ENCODE assay signal across 16 mouse cellular contexts in the genomic region with DNA sequence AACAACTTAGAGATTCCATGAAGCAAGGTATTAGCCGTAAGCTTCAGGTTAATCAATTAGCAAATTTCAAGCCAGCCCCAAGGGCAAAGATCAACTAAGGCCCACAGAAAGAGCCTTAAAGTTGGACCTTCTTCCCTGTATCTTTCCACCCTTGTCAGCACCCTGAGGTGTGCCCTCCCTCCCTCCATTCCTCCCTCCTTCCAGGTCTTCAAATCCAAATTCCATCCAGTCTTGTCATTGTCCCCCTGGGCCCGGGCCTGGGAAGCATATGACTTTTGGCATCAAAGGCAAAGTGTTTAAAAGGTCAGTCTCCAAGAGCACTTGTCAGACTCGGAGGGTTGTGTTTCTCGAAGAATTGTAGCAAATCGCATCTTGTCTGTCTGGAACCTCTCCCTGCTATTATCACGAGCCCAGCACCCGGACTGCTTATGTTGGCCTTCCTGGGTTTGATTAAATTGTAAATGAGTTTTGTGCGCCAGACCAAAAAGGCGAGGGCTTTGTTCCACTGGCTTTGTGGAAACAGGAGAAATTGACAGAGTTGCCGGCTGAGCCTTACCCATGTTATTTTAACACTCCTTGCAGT. TPM values are rescaled to one million over a fixed set of nuclear protein-coding genes. Genes with fewer than 3 reads are reported as not detected.
A peak's percentile ranks its signal among the peaks of the same experiment; 100 is the strongest.
DNase-seq lines count a peak whose midpoint lies in the region; ATAC-seq and TF ChIP-seq lines count a peak whose summit lies in the region.
"Had no signal": no experiment of that assay in that cellular context is flagged by ENCODE, and none has a peak within 500 bp of the region (broad histone marks: within the 10 kb centered on the region; RNA-seq: fewer than 3 reads in every experiment).

No protein-coding gene starts in this region.

- peaks cover 20% of the 10 kb centered on the region; the same call in 1 of the 2 replicates for H3K4me1 ChIP-seq in kidney, adult 2 months (ENCODE audit: control insufficient read depth, insufficient read depth, low read length)
- H3K4me1 ChIP-seq in brown adipose tissue, adult 24 weeks (ENCODE audit: control insufficient read depth, insufficient read depth, insufficient read length, low read length), result peaks cover 7% of the 10 kb centered on the region; the same call in 1 of the 2 replicates
- H3K4me1 ChIP-seq in kidney, embryonic 16.5 days (ENCODE audit: insufficient read depth, low read length), result peaks cover 12% of the 10 kb centered on the region

- peak; percentile 94 for DNase-seq in heart, adult 11 months
- DNase-seq in heart, postnatal 25 days (ENCODE audit: low spot score), result no peak
- peak; percentile 88 for DNase-seq in kidney, adult 2 months
- no peak for DNase-seq in kidney, postnatal 10 days
- no peak for DNase-seq in layer of hippocampus, postnatal 10 days (ENCODE audit: low spot score in 2 of 2)
- DNase-seq: cerebellum, postnatal 14 days; layer of hippocampus, adult 9-11 months; liver, embryonic 13.5 days; lung, postnatal 14 days; thymus, postnatal 36 days had no signal

- TF ChIP-seq CTCF in kidney, adult 2 months (conservative IDR thresholded peaks at IDR 0.05; ENCODE audit: insufficient read depth, insufficient read length, low read depth, low read length), result no peak

- TF ChIP-seq POLR2A in kidney, adult 2 months (IDR thresholded peaks at IDR 0.05; ENCODE audit: low read depth, low read length), result no peak

- WGBS in kidney, adult 2 months, result 54% methylated on average over 10 of the region's 10 CpGs
- WGBS in kidney, embryonic 16.5 days, result 53% methylated on average over 10 of the region's 10 CpGs

- H3K27me3 ChIP-seq in kidney, adult 2 months (replicated peaks; ENCODE audit: control insufficient read depth, insufficient read depth, low read length), result no peaks in the 10 kb centered on the region
- H3K27me3 ChIP-seq in kidney, embryonic 16.5 days (ENCODE audit: insufficient read depth, low read length), result no peaks in the 10 kb centered on the region
- H3K27me3 ChIP-seq: liver, embryonic 13.5 days had no signal

- peak overlapping the region; percentile 97 for H3K27ac ChIP-seq in kidney, adult 2 months (ENCODE audit: insufficient read depth, low read depth, low read length)
- peak overlapping the region; percentile 48 for H3K27ac ChIP-seq in brown adipose tissue, adult 24 weeks (replicated peaks; ENCODE audit: low read depth, low read length)
- H3K27ac ChIP-seq in kidney, embryonic 16.5 days (ENCODE audit: low read length), result peak overlapping the region; percentile 54
- H3K27ac ChIP-seq: embryonic facial prominence, embryonic 10.5 days; liver, embryonic 13.5 days had no signal

- H3K9ac ChIP-seq in kidney, embryonic 16.5 days (replicated peaks; ENCODE audit: low read length), result no peak overlapping the region
- H3K9ac ChIP-seq: liver, embryonic 13.5 days had no signal

- peaks cover 5% of the 10 kb centered on the region; the same call in 1 of the 2 replicates for H3K36me3 ChIP-seq in kidney, adult 2 months (ENCODE audit: control insufficient read depth, insufficient read depth, low read length)
- peaks cover 34% of the 10 kb centered on the region for H3K36me3 ChIP-seq in kidney, embryonic 16.5 days (ENCODE audit: insufficient read depth, low read length)

- no peak overlapping the region for H3K4me2 ChIP-seq in kidney, embryonic 16.5 days (replicated peaks; ENCODE audit: low read depth, low read length)
- H3K4me2 ChIP-seq: liver, embryonic 13.5 days had no signal

- ATAC-seq in kidney, embryonic 16.5 days (ENCODE audit: low FRiP score, low TSS enrichment), result 0 out of 2 replicates have a peak, but pooled peaks have one; percentile 2
- ATAC-seq in megakaryocyte, adult 5-6 weeks (ENCODE audit: poor library complexity, severe bottlenecking), result no peak
- ATAC-seq: inflammation-experienced regulatory T-cells, adult 6 months had no signal

- H3K4me3 ChIP-seq in kidney, adult 2 months (ENCODE audit: insufficient read depth, low read depth, low read length), result no peak overlapping the region
- H3K4me3 ChIP-seq in brown adipose tissue, adult 24 weeks (ENCODE audit: insufficient read depth, low read depth, low read length), result no peak overlapping the region
- no peak overlapping the region for H3K4me3 ChIP-seq in kidney, embryonic 16.5 days (ENCODE audit: low read length)
- H3K4me3 ChIP-seq: embryonic facial prominence, embryonic 10.5 days; liver, embryonic 13.5 days had no signal

- intact Hi-C loops in heart, postnatal 25 days (cut with DNase I), result loop anchor here (5.0 kb wide), 1 partner anchor 39 kb away; no protein-coding TSS in a partner anchor

- H3K9me3 ChIP-seq in kidney, embryonic 16.5 days (ENCODE audit: low read length), result 0 out of 2 replicates have a peak, but pooled peaks cover 3% of the 10 kb centered on the region
- H3K9me3 ChIP-seq: liver, embryonic 13.5 days had no signal

RNA-seq across cellular contexts. Expression of a gene that starts 55.3 kb away (rescaled TPM):
- 1 to 10 TPM in 1 of 2 experiments, under 1 TPM in 1; 0.92 to 1.8 TPM for total RNA-seq in heart, postnatal 25 days (2021)
- polyA plus RNA-seq in kidney, adult 2 months (2012; rRNA removed), result 0.94 and 1.1 TPM in 2 replicates
- polyA plus RNA-seq in brown adipose tissue, adult 24 weeks (2012; ENCODE audit: insufficient read depth, insufficient read length, missing spikeins), result 1.4 and 3.2 TPM in 2 replicates
- polyA plus RNA-seq in kidney, embryonic 16.5 days (2015; fragmentation: Nextera tagmentation; extraction: Ambion mirVana), result 2.2 and 2.3 TPM in 2 replicates
- 0.33 and 1.1 TPM in 2 replicates for total RNA-seq in megakaryocyte, adult 5-6 weeks (2015)
- total RNA-seq in megakaryocyte, adult 5-6 weeks (2017), result 0.37 TPM in 2 replicates
- 1 to 10 TPM; 4.3 to 5.5 TPM for total RNA-seq in layer of hippocampus, postnatal 10 days (2021)
- total RNA-seq: monocyte, adult 5-6 weeks had no signal
- polyA plus RNA-seq: inflammation-experienced regulatory T-cells, adult 6 months had no signal

Comparison
In these comparisons a context has a peak if more than half of its experiments do, and no peak if none do; other contexts are left out.
1. DNase-seq: peak in heart, adult 11 months (single experiment) and kidney, adult 2 months (single experiment); none in heart, postnatal 25 days (single experiment), kidney, postnatal 10 days (single experiment) and layer of hippocampus, postnatal 10 days (0 of 2).
2. Peak in every context shown above with its lines, with median percentiles within 50 percentile points of each other: H3K27ac ChIP-seq.